Mouse (Mus musculus): Measurements from ENCODE around the gene E2f4.

The E2f4 gene

GRCm38 (mm10) chr8:105345061-105345975, 47.9 kb downstream of the E2f4 start:
- in situ Hi-C loops (cut with MboI, MseI): loop anchor here in 1 of 2 experiments (5.0 kb wide), 1 partner anchor 53 kb away; no protein-coding TSS in a partner anchor

DNA sequence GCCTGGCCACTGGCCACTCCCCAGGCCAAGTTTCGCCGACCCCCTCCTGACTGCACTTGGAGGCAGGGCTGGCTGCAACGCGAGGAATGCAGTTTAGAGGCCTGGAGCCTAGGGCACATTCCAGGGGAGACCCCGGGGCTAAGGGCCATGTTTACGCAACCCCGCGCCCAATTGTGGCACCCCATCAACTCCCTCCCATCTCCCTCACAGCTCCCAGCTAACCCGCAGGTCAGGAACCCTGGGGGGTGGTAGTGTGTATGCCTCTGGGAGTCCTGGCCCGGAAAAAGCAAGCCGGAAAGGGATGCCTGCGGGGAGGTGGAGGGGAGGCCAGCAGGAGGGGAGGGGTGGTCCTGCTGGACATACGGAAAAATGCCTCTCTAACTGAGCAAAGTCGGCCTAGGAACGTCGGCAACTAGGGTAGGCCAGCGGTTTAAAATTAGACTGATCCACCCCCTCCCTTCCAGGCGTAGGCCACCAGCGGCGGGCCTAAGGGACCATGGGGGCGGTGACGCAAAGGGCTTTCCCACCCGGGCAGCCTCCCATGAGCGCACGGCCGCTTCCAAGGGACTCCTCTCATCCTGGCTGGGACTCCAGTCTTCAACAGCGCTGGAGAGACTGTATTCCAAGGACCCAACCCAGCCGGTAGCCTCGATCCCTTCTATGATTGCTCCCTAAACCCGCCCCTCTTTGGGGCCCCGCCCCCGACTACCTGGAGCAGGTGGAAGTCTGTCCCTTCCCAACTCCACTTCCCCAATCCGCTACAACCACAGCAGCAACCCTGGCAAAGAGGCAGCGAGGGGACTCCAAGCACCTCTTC, 49.4 kb downstream of the E2f4 start:
- in situ Hi-C loops (cut with MboI, MseI): loop anchor here in 1 of 2 experiments (5.0 kb wide), 1 partner anchor 55 kb away; no protein-coding TSS in a partner anchor

DNA sequence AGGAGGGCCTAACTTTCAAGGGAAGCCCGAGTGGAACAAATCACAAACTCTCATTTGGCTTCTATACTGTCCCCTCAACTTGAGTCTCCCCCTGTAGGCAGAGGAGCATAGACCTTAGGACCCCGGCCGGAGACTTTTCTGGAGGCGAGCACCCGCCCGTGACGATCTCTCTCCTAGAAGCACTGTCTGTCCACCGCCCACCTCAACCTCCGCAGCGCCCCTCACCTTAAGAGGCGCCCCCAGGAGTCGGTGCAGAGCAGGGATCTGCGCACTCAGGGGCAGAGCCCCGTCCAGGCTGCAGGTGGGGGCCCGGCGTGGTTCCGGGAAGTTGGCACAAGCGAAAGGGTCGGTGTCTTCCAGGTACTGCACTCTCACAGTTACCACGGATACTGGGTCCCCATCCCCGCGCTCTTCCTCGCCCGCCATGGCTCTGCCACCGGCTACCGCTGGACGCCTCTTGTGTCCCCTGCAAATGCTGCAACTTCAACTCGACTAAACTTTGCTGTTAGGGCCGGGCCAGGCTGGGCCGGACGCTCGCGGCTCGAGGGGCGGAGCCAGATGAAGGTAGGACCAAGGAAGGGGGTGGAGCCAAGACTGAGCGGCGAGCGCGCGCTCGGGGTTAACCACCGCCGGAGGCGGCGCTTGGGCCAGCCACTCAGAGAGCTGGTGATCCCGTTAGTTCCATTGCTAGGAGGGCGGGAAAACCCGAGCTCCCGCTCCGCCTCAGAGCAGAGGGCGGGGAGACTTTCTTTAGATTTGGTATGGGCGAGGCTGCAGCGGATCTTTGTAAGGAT, 50.2 kb downstream of the E2f4 start, which contains the start of gene Fhod1:
Gene Fhod1 (minus strand): TSS at position 526 of the 794 bp plus-strand sequence.
- in situ Hi-C loops (cut with MboI, MseI): loop anchor here in 1 of 2 experiments (5.0 kb wide), 1 partner anchor 55 kb away; no protein-coding TSS in a partner anchor

DNA sequence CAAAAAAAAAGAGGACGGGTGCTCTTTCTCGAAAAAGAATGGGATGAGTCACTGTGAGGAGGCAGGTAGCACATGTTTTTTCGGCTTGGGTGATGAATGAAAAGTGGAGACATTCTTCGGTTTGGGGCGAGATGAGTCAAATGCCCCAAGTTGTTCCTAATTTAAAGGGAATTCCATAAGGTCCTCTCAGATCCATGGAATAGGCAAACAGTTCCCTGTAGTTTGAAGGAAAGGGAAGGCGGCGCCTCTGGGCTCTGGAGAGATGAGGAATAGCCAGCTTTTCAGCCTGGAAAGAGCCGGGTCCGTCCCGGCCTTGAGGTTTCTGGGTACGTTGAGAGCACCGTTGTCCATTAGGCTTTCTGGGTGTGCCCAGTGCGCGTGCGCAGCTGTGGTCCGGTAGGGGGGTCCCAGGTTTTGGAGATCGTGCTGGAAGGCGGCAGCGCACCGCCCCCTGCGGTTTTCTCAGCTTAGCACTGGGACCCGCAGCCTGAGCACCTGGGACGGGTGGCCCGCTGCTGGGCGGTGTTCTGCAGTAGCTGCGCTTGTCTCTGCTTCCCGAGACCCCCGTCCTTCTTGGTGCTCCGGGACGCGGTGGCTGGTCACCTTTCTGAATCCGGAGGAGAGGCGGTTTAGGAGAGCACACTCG, 51.1 kb downstream of the E2f4 start, which contains the start of gene Slc9a5:
Gene Slc9a5 (plus strand): TSS at position 394 of the 646 bp plus-strand sequence.
- in situ Hi-C loops (cut with MboI, MseI): loop anchor here in 1 of 2 experiments (5.0 kb wide), 1 partner anchor 56 kb away; no protein-coding TSS in a partner anchor

DNA sequence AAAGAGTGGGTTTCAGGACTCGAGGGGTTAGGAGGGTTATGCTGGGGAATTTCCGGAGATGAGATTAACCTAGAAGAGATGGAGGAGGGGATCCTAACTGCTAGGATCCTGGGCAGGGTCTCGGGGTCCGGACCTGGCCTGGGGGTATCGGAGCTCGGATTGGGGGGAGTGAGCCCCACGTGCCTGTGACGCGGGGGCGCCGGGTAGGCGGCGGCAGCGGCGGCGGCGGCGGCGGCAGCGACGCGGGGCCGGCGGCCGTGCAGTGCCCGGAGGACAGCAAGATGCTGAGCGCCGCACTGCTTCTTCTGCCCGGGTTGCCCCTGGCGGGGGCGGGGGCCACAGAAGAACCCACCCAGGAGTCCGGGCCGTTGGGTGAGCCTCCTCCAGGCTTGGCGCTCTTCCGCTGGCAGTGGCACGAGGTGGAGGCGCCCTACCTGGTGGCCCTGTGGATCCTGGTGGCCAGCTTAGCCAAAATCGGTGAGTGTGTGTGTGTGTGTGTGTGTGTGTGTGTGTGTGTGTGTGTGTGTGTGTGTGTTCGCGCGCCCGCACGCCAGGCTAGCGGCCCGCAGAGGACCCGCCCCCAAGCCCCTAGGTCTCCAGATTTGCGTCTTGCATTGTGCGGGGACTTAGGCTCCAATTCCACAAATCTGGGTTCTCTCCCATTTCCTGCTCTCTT, 51.8 kb downstream of the E2f4 start:
- in situ Hi-C loops (cut with MboI, MseI): loop anchor here in 1 of 2 experiments (5.0 kb wide), 1 partner anchor 57 kb away; no protein-coding TSS in a partner anchor

GRCm38 (mm10) chr8:105350186-105350585, 52.7 kb downstream of the E2f4 start:
- in situ Hi-C loops (cut with MboI, MseI): no loop called here

GRCm38 (mm10) chr8:105353583-105354135, 56.2 kb downstream of the E2f4 start:
- in situ Hi-C loops (cut with MboI, MseI): no loop called here

DNA sequence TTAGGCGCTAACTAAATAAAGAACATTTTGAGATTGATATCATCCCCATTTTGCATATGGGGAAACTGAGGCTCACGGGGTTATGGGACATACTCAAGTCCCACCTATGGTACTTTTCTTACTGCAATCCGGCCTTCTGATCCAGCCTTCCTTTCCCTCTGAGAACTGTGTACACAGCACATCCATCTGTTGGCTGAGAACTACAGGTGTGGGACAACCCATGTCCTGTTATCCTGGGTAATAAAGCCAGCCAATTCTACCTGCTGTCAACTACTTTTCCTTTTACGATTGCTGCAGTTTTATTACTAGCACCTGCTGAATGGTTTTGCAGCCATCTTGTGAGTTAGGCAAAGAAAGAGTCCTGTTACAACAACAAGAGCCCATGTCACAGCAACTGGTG, 57.1 kb downstream of the E2f4 start:
- in situ Hi-C loops (cut with MboI, MseI): no loop called here

All from T-helper 17 cell (primary cell).